Mouse (Mus musculus) heart, adult 2 months (tissue): ENCODE measurements around the gene Myb.

Experiments used
- CTCF ChIP-seq: fragments of 200-600 bp; IDR thresholded peaks from 2 replicates; pipeline ENCODE4 v1.8.1; 2022; ENCODE audit warnings: antibody characterized with exemption, mild to moderate bottlenecking, moderate library complexity
- POLR2A ChIP-seq: fragments of 200-500 bp; IDR thresholded peaks from 2 replicates; pipeline ENCODE4 v1.6.1; 2011; ENCODE audit warnings: mild to moderate bottlenecking, low read depth, low read length, control low read depth; ENCODE audit not compliant: insufficient read depth

DNA sequence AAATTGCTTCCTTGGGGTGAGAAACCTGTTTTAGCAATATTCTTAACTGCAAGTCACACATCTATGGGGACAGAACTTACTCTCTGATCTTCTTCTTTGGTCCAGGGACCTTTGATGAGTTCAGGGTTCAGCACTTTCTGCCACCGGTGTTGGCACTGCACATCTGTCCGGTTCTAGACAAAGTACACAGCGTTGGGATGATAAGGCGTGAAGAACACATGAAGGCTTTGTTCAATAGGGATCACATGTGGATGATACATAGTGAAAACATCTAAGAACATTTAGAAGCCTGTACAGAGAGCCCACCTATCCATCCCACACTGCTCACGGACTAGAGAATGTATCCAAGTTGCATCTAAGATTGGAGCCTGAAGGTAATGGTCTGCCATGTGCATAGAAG, 8.0 kb downstream of the Myb start:
- TF ChIP-seq CTCF, result no peak
- no peak for TF ChIP-seq POLR2A
